Mouse (Mus musculus): ENCODE results near the gene Zbtb37. TPM values are rescaled to one million over a fixed set of nuclear protein-coding genes. Genes with fewer than 3 reads are reported as not detected.

Zbtb37 gene
- total RNA-seq, 2 experiments from 2014 or later = 15.0 to 21.3 TPM

DNA sequence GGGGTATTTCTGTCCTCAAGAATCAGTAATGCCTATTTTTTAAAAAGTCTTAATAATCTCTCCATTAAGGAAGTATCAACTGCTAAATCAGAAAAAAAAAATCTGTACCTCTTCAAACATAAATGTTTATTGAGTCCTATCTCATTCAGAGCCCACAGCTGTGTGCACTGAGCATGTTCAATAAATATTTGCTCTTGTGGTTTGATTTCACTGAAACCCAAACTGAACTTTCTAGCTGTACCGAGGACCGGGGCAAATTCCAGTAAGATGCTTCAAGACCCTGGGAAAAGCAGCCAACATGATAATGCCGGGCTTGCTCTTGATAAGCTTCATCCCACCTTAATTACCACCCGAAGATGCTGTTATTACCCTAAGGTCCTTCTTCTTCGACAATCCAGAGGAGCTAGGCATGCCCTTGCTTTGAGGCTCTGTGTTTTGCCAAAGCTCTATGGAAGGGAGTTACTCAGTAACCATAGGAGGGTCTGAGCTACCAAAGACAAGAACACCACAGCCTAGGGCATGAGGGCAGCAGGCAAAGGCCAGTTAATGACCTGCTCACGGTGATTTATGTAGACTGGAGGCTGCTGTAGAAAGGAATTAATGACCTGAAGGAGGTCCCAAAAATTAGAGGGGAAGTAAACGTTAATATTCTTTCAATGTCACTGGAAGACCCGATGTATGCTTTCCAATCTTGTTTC, 54.0 kb downstream of the Zbtb37 start:
- DNase-seq (ENCODE audit: low spot score in 2 of 2) = no peak

DNA sequence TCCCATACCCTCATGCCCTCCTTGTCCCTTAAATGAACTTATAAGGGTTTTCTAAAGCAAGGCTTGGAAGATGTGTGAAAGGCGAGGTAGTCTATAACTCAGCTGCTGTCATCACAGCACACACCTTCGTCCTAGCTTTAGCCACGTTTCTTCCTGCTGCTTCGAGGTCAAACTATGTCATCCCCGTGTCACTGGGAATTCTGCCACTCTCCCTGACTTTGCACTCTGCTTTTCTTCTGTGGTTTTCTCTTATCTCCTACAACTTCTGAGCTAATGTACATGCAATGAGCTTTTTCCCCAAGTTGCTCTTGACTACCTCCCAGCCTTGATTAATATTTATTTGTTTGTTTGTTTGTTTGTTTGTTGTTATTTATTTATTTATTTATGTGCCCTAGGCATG, 54.6 kb downstream of the Zbtb37 start:
- DNase-seq (ENCODE audit: low spot score in 2 of 2) = no peak

DNA sequence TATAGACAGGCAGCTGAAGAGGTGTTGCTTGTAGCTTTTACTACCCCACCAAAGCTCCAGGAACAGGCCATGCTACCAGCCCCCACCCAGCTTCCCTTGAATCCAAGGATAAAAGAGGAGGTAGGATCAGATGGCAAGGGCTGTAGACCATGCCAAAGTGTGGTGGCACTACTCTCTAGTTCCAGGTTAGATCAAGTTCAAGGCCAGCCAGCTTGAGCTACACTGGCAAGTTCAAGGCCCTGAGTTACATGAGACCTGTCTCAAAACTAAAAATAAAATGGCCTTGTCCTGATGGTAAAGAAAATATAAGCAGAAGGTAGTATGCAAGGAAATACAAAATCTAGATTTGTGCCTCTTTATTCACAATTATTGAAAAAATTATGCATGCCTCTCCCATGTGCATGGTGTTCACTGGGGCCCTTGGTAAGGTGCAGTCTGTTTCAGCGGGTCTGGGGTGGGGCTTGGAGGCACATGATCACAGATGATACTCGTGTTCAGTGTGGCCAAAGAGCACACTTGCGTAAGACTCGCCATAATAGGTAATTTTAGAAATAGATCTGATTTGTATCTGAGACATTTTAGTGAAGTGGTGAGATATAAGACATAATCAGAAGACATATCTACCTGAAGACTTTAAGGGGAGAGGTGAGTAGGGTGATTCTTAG, 56.4 kb downstream of the Zbtb37 start, which contains the start of gene Serpinc1:
Serpinc1 (plus strand) TSS at position 515 of the 665 bp plus-strand sequence.
- no peak for DNase-seq (ENCODE audit: low spot score in 2 of 2)

DNA sequence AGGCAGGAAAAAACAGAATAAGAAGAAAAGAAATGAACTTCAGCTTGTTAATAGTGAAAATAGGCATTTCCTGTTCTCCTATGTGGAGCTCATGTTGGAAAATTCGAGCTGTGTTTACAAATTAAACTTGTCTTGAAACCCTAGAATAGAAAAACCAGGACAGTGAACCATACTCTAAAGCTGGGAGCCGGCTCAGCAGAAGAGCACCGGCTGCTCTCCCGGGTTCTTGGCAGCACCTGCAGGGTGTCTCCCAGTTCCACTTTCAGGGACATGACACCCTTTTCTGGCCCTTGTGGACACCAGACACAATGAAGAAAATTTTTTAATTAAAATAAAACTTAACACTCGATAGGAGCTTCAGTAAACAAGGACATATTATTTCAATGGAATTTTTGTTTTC, 66.0 kb downstream of the Zbtb37 start:
- no peak for DNase-seq (ENCODE audit: low spot score in 2 of 2)

DNA sequence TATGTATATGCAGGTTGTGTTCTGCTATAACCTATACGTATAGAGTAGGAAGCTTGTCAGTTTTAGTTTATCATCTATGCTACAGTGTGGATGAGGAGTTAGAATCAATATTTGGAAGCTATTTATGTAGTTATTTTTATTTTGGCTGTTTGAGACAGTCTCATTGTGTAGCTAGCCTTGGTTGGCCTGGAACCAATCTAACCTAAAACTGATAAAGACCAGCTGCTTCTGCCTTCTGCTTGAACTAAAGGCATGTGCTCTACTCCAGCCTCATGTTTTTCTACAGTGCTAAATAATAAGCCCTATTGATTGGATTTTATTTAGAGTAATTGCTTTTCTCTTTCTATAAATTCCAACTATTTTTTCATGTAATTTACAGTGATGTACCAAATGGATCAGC, 67.4 kb downstream of the Zbtb37 start:
- DNase-seq (ENCODE audit: low spot score in 2 of 2) = no peak

DNA sequence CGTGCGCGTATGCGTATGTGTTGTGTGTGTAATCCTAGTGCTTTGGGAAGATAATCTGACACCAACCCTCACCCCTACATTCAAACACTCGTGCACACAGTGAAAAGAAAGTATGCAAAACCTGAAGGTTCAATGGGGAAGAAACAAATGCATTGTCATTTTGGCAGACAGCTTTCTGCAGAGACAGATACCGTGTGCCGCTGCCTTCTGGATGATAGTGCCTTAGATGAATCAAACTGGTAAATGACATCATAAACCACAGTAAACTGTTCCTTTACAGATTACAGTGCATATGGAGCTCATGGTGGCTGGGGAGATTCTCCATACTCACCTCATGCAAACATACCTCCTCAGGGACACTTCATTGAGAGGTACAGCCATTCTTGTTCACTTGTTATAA, 71.5 kb downstream of the Zbtb37 start:
- no peak for DNase-seq (ENCODE audit: low spot score in 2 of 2)

Other genes with a start within 250 kb of the Zbtb37 start
- 100 to 1,000 TPM; 205 to 221 TPM for gene Rabgap1l, start 241.6 kb downstream of the Zbtb37 start, total RNA-seq (2021)
- gene Rc3h1, start 128.4 kb downstream of the Zbtb37 start, total RNA-seq (2021) = 10 to 100 TPM; 37.6 to 41.5 TPM
- gene Serpinc1, start 56.3 kb downstream of the Zbtb37 start, total RNA-seq (2021) = under 1 TPM; 0.19 to 0.21 TPM
- gene Dars2, start 35.8 kb upstream of the Zbtb37 start, total RNA-seq (2021) = 10 to 100 TPM; 20.0 to 20.4 TPM
- gene Cenpl, start 35.9 kb upstream of the Zbtb37 start, total RNA-seq (2021) = 1 to 10 TPM; 1.6 to 2.1 TPM
- gene Klhl20, start 96.7 kb upstream of the Zbtb37 start, total RNA-seq (2021) = 10 to 100 TPM; 15.2 to 16.9 TPM
- 10 to 100 TPM; 85.6 to 89.2 TPM for gene Ankrd45, start 107.8 kb upstream of the Zbtb37 start, total RNA-seq (2021)
- not detected for gene Tex50, start 124.5 kb upstream of the Zbtb37 start, total RNA-seq (2021)
- 100 to 1,000 TPM; 311 to 324 TPM for gene Prdx6, start 216.4 kb upstream of the Zbtb37 start, total RNA-seq (2021)